Mouse (Mus musculus) stomach, embryonic 14.5 days (tissue): ENCODE measurements around the gene Arhgef2. TPM values are rescaled to one million over a fixed set of nuclear protein-coding genes. Genes with fewer than 3 reads are reported as not detected.

Experiments
- ATAC-seq: fragments of 200-750 bp; cut with Nextera tagmentation; 2 replicates; pipeline ENCODE4 v1.8.0; 2017; ENCODE audit warnings: low read depth, moderate TSS enrichment; ENCODE audit not compliant: insufficient number of reproducible peaks, insufficient read depth, low FRiP score
- H3K27ac ChIP-seq: fragments of 300-500 bp; sonication (generic); 2 replicates; pipeline ENCODE4 v1.5.1; 2014; ENCODE audit warnings: mild to moderate bottlenecking, low read length, moderate library complexity, mixed read lengths
- H3K27me3 ChIP-seq: fragments of 300-500 bp; sonication (generic); 2 replicates; pipeline ENCODE4 v1.6.1; 2014; ENCODE audit warnings: low read length, control low read depth, mixed read lengths; ENCODE audit not compliant: control insufficient read depth, insufficient read depth
- H3K36me3 ChIP-seq: fragments of 300-500 bp; sonication (generic); 2 replicates; pipeline ENCODE4 v1.6.1; 2014; ENCODE audit warnings: mild to moderate bottlenecking, control low read depth, low read length, moderate library complexity, mixed read lengths; ENCODE audit not compliant: control insufficient read depth, insufficient read depth
- H3K4me1 ChIP-seq: fragments of 300-500 bp; sonication (generic); 2 replicates; pipeline ENCODE4 v1.6.1; 2014; ENCODE audit warnings: low read length, control low read depth, mixed read lengths; ENCODE audit not compliant: control insufficient read depth, insufficient read depth
- H3K4me2 ChIP-seq: fragments of 300-500 bp; sonication (generic); replicated peaks from 2 replicates; pipeline ENCODE4 v1.6.1; 2014; ENCODE audit warnings: low read depth, low read length, control low read depth
- H3K4me3 ChIP-seq: fragments of 300-500 bp; sonication (generic); 2 replicates; pipeline ENCODE4 v1.5.1; 2014; ENCODE audit warnings: low read depth, low read length, control low read depth
- H3K9ac ChIP-seq: fragments of 300-500 bp; sonication (generic); replicated peaks from 2 replicates; pipeline ENCODE4 v1.6.1; 2014; ENCODE audit warnings: low read depth, mild to moderate bottlenecking, control low read depth, low read length, moderate library complexity, mixed read lengths
- H3K9me3 ChIP-seq: fragments of 300-500 bp; sonication (generic); 2 replicates; pipeline ENCODE4 v1.6.1; 2016; ENCODE audit warnings: low read depth, low read length, control low read depth; ENCODE audit not compliant: control insufficient read depth
- WGBS: fragments of 180-500 bp; shearing (Covaris S2); extraction: QIAGEN DNeasy Blood & Tissue Kit; methylation state at CpG from one replicate; pipeline ENCODE4 v1.1.7; 2014; 5-methylcytosine and 5-hydroxymethylcytosine counted together
- polyA plus RNA-seq: library from polyadenylated mRNA; unstranded; fragments of >200 nt; fragmentation: Nextera tagmentation; extraction: Ambion mirVana; gene quantifications from 2 replicates; pipeline ENCODE4 v1.2.1, GENCODE M21; 2014

Gene Arhgef2
- polyA plus RNA-seq, 1 experiment from 2014 or later = 119 TPM

DNA sequence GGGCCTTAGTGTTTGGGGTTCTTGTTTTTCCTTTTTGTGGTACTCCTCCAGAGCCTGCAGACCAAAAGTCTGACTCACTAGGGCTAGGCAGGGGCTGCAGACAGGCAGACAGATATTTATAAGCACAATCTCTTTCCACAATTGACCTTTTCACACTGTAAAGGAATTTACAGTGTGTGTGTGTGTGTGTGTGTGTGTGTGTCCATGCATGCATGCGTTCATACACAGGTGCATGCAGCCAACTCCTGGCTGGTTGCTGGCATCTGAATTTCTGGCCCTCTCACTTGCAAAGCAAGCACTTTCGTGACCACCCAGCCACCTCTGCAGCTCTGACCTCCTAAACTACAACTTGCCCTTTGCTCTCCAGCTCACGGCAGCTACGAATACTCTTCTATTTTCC is 3.3 kb downstream of the Arhgef2 start:
- Histone ChIP-seq H3K4me2 (no peak overlapping the region), H3K9ac (no peak overlapping the region), H3K4me3 (no peak overlapping the region), H3K27me3 (no peaks in the 10 kb centered on the region), H3K27ac (no peak overlapping the region), H3K36me3 (no peaks in the 10 kb centered on the region), H3K9me3 (no peaks in the 10 kb centered on the region), H3K4me1 (peaks cover 7% of the 10 kb centered on the region)
- ATAC-seq = no peak
- 54% methylated on average over 4 of the region's 4 CpGs for WGBS

DNA sequence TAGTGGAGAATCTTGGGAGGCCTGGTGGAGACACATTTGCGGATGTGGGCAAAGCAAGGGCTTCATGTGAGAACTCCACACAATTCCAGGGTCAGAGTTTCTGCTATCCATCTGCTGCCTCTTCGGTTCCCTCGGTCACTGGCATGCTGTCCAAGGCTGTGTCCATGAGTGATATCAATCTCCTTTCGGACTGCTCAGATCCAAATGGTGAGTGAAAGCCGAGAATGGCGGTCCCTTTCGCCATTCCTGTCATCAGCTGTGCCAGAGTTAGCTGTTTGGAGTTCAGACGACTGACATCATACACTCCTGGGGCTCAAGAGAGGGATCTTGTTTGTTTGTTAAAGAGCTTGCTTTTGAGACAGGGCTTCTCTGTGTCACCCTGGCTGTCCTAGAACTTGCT is 8.7 kb downstream of the Arhgef2 start:
- ATAC-seq = no peak

DNA sequence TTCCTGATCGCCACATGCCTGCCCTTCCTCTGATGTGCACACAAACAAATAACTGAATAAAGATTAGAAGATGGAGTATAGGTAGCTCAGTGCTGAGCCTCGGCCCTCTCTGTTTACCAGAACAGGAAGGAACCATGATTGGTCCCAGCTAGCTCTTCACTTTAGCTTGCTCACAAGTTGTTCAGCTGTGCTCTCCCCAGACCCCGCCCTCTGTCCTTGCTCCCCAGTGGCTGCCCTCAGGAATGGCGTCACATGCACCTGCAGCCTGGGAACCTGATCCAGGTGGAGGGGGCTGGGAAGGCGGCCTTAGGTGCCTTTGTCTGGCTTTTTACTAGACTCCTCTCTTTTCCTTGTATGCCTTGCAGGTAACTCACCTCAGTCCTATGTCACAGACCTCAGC is 9.4 kb downstream of the Arhgef2 start:
- H3K27ac ChIP-seq = 0 out of 2 replicates have a peak overlapping the region, but pooled peaks have one; percentile 30
- no peak overlapping the region for H3K4me3 ChIP-seq
- 48% methylated on average over 5 of the region's 5 CpGs for WGBS

More for the DNA sequence above, 8.7 kb downstream of the Arhgef2 start:
- no peak overlapping the region for H3K4me2 ChIP-seq
- 75% methylated on average over 8 of the region's 8 CpGs for WGBS
- no peaks in the 10 kb centered on the region for H3K27me3 ChIP-seq
- no peaks in the 10 kb centered on the region for H3K36me3 ChIP-seq
- H3K9ac ChIP-seq = no peak overlapping the region
- H3K9me3 ChIP-seq = no peaks in the 10 kb centered on the region
- no peak overlapping the region for H3K27ac ChIP-seq
- H3K4me1 ChIP-seq = no peaks in the 10 kb centered on the region; the same call in 1 of the 2 replicates
- H3K4me3 ChIP-seq = no peak overlapping the region

DNA sequence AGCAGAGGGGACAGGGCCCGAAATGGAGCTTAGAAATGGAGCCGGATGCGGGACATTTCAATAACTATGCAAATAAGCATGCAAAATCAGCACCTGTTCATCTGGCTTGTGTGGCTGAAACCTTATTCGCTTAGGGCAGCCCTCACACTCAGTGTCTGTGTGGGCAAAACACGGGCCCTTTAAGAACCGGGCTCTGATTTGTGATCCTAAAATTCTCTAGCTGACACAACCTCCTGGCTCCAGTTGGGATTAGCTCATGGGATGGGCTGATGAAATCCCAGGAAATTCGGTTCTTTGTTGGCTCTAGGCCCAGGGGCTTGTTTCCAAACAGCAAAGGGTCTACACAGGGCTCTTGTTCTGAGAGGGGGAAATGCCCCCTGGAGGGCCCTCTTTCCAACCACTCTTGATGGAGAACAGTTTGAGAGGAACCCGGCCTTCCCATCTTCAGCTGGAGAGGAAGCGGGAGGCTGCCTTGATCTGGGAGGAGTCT is 10.2 kb downstream of the Arhgef2 start:
- Histone ChIP-seq H3K9ac (no peak overlapping the region), H3K36me3 (no peaks in the 10 kb centered on the region), H3K27ac (0 out of 2 replicates have a peak overlapping the region, but pooled peaks have one; percentile 30), H3K27me3 (no peaks in the 10 kb centered on the region), H3K4me3 (no peak overlapping the region), H3K4me2 (peak overlapping the region; percentile 2; the same call in 1 of the 2 replicates), H3K9me3 (no peaks in the 10 kb centered on the region), H3K4me1 (peaks cover 4% of the 10 kb centered on the region; the same call in 1 of the 2 replicates)
- ATAC-seq = no peak
- 46% methylated on average over 9 of the region's 9 CpGs for WGBS

More for the DNA sequence above, 9.4 kb downstream of the Arhgef2 start:
- no peaks in the 10 kb centered on the region for H3K27me3 ChIP-seq
- no peaks in the 10 kb centered on the region for H3K36me3 ChIP-seq
- peak; percentile 76; the same call in 1 of the 2 replicates for ATAC-seq
- H3K9me3 ChIP-seq = no peaks in the 10 kb centered on the region
- no peak overlapping the region for H3K9ac ChIP-seq
- no peaks in the 10 kb centered on the region; the same call in 1 of the 2 replicates for H3K4me1 ChIP-seq
- peak overlapping the region; percentile 2; the same call in 1 of the 2 replicates for H3K4me2 ChIP-seq

DNA sequence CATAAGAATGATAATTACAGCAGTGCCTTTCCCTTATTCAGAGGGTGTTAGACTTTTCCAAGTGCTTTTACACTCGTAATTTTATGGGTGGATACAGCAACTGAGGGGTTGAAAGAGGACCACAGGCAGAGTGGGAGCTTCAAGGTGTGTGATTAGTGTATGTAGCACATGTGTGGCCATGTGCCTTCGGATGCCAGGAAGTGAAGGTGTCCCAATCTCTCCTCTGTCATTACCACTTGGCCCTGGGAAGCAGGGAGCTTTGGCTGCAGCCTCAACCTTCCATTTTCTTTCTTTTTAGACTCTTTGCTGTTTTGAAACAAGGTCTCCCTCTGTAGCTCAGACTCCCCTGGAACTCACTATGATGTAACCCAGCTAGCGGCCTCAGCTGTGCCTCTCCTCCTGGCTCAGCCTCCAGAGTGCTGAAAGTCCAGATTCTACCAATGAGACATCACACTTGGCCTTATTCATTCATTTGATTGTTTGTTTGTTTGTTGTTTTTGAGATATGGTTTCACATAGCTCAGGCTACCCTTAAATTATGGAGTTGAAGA is 11.3 kb downstream of the Arhgef2 start:
- no peak overlapping the region for H3K4me2 ChIP-seq
- H3K27me3 ChIP-seq = no peaks in the 10 kb centered on the region
- H3K4me1 ChIP-seq = peaks cover 4% of the 10 kb centered on the region; the same call in 1 of the 2 replicates
- H3K9me3 ChIP-seq = no peaks in the 10 kb centered on the region
- 85% methylated on average over 3 of the region's 3 CpGs for WGBS
- no peak overlapping the region for H3K9ac ChIP-seq
- no peak overlapping the region for H3K27ac ChIP-seq
- H3K36me3 ChIP-seq = no peaks in the 10 kb centered on the region
- no peak overlapping the region for H3K4me3 ChIP-seq
- ATAC-seq = no peak

DNA sequence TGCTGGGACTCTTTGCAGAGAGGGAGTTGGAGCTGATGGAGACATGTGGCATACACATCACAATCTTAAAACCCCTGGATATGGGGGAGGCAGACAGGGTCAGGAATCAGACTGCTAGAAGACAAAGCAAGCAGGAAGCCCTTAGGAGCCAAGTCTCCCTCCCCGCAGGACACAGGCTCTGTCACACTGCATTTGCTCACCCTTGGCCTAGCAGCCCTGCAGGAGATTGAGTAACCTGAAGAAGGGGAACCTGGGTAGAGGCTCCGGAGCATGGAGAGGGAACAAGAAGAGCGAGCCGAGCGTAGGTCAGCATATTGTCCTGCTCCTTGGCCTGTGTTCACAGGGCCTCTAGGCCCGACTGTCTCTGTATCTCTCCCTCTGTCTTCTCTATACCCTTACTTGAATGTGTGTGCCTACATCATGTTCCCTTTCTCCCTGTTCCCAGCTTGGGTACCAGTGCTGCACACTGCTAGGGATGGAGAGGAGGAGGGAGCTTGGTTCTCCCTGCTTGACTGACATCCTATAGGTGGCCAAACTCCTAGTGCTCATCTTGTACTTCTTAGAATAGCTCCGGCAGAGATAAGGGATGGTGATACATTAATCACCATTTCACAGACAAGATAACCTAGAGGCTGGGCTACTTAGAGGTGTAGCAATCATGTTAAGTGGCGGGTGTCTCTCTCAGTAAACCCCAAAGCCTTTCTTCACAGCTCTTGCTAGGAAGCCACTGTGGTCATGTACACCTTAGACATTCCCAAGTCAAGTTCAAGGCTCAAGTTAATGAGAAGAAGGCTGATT is 12.5 kb downstream of the Arhgef2 start:
- H3K27ac ChIP-seq = no peak overlapping the region
- H3K9me3 ChIP-seq = no peaks in the 10 kb centered on the region
- no peak overlapping the region for H3K9ac ChIP-seq
- H3K4me3 ChIP-seq = no peak overlapping the region
- H3K36me3 ChIP-seq = no peaks in the 10 kb centered on the region
- ATAC-seq = no peak
- WGBS = 58% methylated on average over 8 of the region's 8 CpGs
- H3K27me3 ChIP-seq = no peaks in the 10 kb centered on the region
- H3K4me2 ChIP-seq = no peak overlapping the region
- peaks cover 4% of the 10 kb centered on the region; the same call in 1 of the 2 replicates for H3K4me1 ChIP-seq

DNA sequence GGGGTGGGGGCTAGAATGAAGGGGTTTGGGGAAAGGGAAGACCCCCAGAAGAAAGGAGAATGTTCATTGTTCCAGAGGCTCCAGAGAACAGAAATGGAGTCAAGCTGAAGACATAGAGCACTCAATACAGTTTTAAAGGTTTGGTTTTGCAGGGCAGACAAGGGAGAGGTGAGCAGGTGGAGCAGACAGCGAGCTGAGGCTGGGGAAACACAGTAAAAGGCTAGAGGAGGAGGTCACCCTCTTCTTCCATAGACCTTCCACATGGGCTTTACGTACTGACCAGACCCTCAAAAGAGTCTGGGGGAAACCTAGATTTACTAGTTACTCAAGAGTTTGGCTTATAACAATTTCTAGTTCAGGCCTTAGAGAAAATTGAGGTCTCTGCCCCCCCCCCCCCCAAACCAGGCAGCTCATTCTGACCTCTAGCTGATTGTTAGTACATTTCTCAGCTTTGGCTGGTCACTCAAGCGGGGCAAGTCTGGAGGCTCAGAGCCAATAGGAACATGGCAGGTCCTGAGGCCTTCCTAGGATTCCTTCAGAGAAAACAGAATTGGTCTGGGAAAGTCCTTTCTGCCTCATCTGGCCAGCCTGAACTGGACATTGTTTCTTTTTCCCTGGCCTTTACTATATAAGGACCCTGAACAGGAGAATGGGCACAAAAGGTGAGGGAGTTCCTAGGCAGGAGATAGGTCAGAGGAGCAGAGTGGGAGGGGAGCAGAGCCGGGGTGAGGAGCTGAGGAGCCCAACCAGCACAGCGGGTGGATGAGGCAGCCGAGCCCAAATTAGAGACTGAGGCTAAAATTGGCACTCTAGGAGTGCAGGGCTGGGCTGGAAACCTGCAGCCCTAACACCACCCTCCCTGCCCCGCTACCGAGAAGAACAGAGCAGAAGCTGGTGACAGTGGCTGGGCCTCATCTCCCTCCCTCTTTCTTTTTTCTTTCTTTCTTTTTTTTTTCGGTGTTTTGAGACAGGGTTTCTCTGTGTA is 13.6 kb downstream of the Arhgef2 start:
- H3K27me3 ChIP-seq = no peaks in the 10 kb centered on the region
- no peak for ATAC-seq
- no peak overlapping the region for H3K9ac ChIP-seq
- no peaks in the 10 kb centered on the region for H3K9me3 ChIP-seq
- H3K27ac ChIP-seq = no peak overlapping the region
- H3K36me3 ChIP-seq = no peaks in the 10 kb centered on the region
- no peak overlapping the region for H3K4me3 ChIP-seq
- peaks cover 12% of the 10 kb centered on the region for H3K4me1 ChIP-seq
- 54% methylated on average over 9 of the region's 9 CpGs for WGBS
- no peak overlapping the region for H3K4me2 ChIP-seq
